Mouse (Mus musculus): ENCODE results near the gene Dnajc16.

DNA sequence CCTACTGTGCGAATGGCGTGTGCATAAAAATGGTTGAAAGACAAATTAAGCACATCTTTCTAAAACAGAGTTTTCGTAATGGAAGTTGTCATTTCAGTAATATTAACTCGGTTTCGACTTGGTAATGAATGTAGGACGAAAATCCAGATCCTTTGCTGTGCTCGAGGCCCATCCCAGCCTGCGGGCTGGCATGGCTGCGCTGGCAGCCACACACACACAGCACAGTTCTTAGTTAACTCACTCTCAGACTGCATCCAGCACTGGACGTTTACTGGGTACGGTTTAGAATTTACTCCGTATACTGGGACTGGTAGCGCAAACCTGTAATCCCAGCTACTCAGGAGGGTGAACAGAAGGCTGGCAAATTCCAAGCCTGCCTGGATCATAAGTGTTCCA lies 67.1 kb downstream of the Dnajc16 start:
- TF ChIP-seq CHD2 (IDR thresholded peaks at IDR 0.05; ENCODE audit: low read depth, low read length): no peak
- no peak for TF ChIP-seq ZC3H11A (IDR thresholded peaks at IDR 0.05; ENCODE audit: borderline replicate concordance, low read depth, low read length)
- no peak for TF ChIP-seq MAFK (IDR thresholded peaks at IDR 0.05; ENCODE audit: insufficient read depth, low read depth, low read length)
- TF ChIP-seq ZNF384 (IDR thresholded peaks at IDR 0.05; ENCODE audit: low read depth, low read length): no peak

Data from ES-E14 (cell line).